Mouse (Mus musculus) forebrain, embryonic 12.5 days (tissue): ENCODE results near the gene Phxr2. TPM values are rescaled to one million over a fixed set of nuclear protein-coding genes. Genes with fewer than 3 reads are reported as not detected.

Source experiments
- ATAC-seq: fragments of 200-750 bp; cut with Nextera tagmentation; 2 replicates; pipeline ENCODE4 v1.8.0; 2017; ENCODE audit warnings: moderate TSS enrichment; ENCODE audit not compliant: low FRiP score
- H3K27ac ChIP-seq: fragments of 300-500 bp; sonication (generic); 2 replicates; pipeline ENCODE4 v1.5.1; 2016; ENCODE audit warnings: mild to moderate bottlenecking
- H3K27me3 ChIP-seq: fragments of 300-500 bp; sonication (generic); 2 replicates; pipeline ENCODE4 v1.6.1; 2016; ENCODE audit warnings: mild to moderate bottlenecking
- H3K36me3 ChIP-seq: fragments of 300-500 bp; sonication (generic); replicated peaks from 2 replicates; pipeline ENCODE4 v1.6.1; 2016; ENCODE audit warnings: mild to moderate bottlenecking
- H3K4me1 ChIP-seq: fragments of 300-500 bp; sonication (generic); 2 replicates; pipeline ENCODE4 v1.6.1; 2016
- H3K4me2 ChIP-seq: fragments of 300-500 bp; sonication (generic); 2 replicates; pipeline ENCODE4 v1.6.1; 2016; ENCODE audit warnings: mild to moderate bottlenecking, moderate library complexity
- H3K4me3 ChIP-seq: fragments of 300-500 bp; sonication (generic); replicated peaks from 2 replicates; pipeline ENCODE4 v1.5.1; 2016; ENCODE audit warnings: mild to moderate bottlenecking
- H3K9ac ChIP-seq: fragments of 300-500 bp; sonication (generic); 2 replicates; pipeline ENCODE4 v1.6.1; 2016; ENCODE audit warnings: mild to moderate bottlenecking
- H3K9me3 ChIP-seq: fragments of 300-500 bp; sonication (generic); 2 replicates; pipeline ENCODE4 v1.6.1; 2016
- WGBS: fragments of 180-500 bp; shearing (Covaris S2); methylation state at CpG from one replicate; pipeline ENCODE4 v1.1.7; 2016; 5-methylcytosine and 5-hydroxymethylcytosine counted together
- polyA plus RNA-seq: library from polyadenylated mRNA; unstranded; fragments of >200 nt; fragmentation: Nextera tagmentation; extraction: Ambion mirVana; gene quantifications from 2 replicates; pipeline ENCODE4 v1.2.1, GENCODE M21; 2016

Phxr2 gene
- not detected in 2 replicates for polyA plus RNA-seq

DNA sequence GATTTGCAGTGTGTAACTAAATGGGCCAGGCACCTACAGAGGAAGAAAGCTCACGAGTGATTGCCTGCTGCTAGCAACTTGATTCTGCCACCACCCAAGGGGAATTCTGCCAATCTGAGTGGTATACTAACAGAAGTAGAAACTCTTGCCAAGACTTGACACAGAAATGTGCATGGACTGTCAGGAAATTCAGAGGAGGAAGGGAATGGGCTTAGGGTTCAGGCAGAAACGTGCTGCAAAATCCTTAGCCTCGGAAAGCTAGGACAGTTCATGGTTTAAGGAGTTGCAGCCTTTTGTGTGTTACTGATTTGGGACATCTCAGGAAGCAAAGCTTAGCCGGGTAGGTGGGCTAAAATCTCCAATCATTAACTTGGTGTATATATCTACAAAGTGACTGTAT is at the start of gene Phxr2:
Gene Phxr2, minus strand, starts transcription at position 101 of the 400 bp plus-strand sequence.
- Histone ChIP-seq H3K9me3 (no peaks in the 10 kb centered on the region), H3K4me2 (no peak within 1 kb of the TSS), H3K36me3 (peaks cover 23% of the 10 kb centered on the region), H3K9ac (no peak within 1 kb of the TSS), H3K4me1 (peaks cover 10% of the 10 kb centered on the region; the same call in 1 of the 2 replicates), H3K4me3 (no peak within 1 kb of the TSS), H3K27me3 (no peaks in the 10 kb centered on the region), H3K27ac (no peak within 1 kb of the TSS)
- ATAC-seq = no peak
- 92% methylated on average over 4 of the region's 4 CpGs for WGBS

DNA sequence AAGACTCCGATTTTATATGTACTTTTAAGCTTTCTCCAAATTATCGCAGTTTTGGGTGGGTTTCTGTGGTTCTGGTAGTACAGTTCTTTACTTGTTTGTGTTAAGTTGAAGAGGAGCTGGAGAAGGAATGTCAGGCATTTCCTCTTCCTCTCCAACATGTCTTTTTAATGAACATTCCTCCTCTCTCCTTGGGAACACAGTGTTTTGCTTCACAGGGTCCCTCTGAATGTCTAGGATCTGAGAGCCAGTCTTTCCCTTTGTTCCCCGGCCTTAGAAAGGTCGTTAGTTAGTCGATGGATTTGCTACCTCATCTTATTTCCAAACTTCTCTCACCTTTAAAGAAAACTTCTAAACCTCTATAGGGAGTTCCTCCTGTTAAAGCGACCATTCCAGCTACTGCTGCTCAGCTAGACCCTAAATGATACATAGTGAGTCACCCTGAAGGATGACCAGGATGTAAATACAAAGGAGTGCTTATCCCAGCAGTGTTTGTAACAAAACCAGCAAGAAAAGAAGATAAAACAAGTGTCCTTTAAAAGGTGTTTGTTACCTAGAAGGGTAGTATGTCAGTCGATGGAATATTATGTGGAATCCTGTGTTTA is 46.9 kb upstream of the Phxr2 start:
- Histone ChIP-seq H3K36me3 (peaks cover 2% of the 10 kb centered on the region), H3K4me2 (no peak overlapping the region), H3K9ac (no peak overlapping the region), H3K9me3 (no peaks in the 10 kb centered on the region; the same call in 1 of the 2 replicates), H3K27ac (no peak overlapping the region), H3K4me3 (no peak overlapping the region), H3K4me1 (peaks cover 7% of the 10 kb centered on the region; the same call in 1 of the 2 replicates), H3K27me3 (no peaks in the 10 kb centered on the region)
- 47% methylated on average over 7 of the region's 7 CpGs for WGBS
- no peak for ATAC-seq

DNA sequence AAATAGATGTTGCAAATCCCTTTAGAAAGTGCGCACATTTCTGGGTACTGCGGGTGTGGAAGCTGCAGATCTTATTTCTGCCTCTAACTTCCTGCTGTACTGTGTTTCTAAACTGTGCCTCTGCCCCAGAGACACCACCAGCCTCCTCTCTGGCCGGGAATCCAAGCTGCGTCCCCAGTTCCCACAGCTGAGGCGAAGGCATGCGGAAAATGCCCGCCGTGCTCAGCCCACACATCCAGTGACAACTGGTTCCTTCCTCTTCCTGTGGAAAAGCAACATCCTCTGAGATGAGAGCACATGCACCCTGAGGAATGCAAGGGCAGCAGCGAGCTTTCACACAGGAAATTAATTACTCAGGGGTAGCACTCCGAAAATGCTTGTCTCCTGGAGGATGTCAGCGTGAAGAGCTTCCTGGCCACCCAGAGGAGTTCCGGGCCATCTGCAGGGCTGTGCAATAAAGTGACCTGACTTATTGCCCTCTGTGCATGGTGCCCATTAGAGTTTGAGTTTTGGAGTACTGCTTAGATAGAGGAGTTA is 45.9 kb upstream of the Phxr2 start:
- no peaks in the 10 kb centered on the region for H3K27me3 ChIP-seq
- peaks cover 7% of the 10 kb centered on the region; the same call in 1 of the 2 replicates for H3K4me1 ChIP-seq
- H3K9ac ChIP-seq = no peak overlapping the region
- H3K9me3 ChIP-seq = no peaks in the 10 kb centered on the region
- peak; percentile 41; the same call in 1 of the 2 replicates for ATAC-seq
- H3K36me3 ChIP-seq = no peaks in the 10 kb centered on the region
- H3K4me3 ChIP-seq = no peak overlapping the region
- peak overlapping the region; percentile 9; the same call in 1 of the 2 replicates for H3K27ac ChIP-seq
- 39% methylated on average over 12 of the region's 12 CpGs for WGBS
- no peak overlapping the region for H3K4me2 ChIP-seq

DNA sequence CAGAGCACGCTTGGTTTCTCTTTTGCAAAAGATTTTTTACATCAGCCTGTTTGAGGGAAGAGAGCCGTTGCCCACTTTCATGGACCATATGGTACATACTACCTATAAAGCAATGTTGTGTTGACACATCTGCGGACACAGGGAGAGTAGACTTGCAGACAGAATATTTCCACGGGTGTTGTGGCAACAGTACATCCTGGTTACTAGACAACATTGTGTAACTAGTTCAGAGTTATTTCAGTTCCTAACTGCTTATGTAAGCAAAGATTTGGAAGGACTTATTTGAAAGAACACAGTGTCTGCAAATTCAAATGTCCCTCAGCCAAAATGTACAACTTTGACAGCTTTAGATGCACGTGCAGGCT is 43.6 kb upstream of the Phxr2 start:
- Histone ChIP-seq H3K36me3 (no peaks in the 10 kb centered on the region), H3K9me3 (no peaks in the 10 kb centered on the region), H3K9ac (no peak overlapping the region), H3K4me1 (peaks cover 7% of the 10 kb centered on the region; the same call in 1 of the 2 replicates), H3K27ac (no peak overlapping the region), H3K4me2 (no peak overlapping the region), H3K27me3 (no peaks in the 10 kb centered on the region), H3K4me3 (no peak overlapping the region)
- WGBS = 91% methylated on average over 5 of the region's 5 CpGs
- no peak for ATAC-seq

DNA sequence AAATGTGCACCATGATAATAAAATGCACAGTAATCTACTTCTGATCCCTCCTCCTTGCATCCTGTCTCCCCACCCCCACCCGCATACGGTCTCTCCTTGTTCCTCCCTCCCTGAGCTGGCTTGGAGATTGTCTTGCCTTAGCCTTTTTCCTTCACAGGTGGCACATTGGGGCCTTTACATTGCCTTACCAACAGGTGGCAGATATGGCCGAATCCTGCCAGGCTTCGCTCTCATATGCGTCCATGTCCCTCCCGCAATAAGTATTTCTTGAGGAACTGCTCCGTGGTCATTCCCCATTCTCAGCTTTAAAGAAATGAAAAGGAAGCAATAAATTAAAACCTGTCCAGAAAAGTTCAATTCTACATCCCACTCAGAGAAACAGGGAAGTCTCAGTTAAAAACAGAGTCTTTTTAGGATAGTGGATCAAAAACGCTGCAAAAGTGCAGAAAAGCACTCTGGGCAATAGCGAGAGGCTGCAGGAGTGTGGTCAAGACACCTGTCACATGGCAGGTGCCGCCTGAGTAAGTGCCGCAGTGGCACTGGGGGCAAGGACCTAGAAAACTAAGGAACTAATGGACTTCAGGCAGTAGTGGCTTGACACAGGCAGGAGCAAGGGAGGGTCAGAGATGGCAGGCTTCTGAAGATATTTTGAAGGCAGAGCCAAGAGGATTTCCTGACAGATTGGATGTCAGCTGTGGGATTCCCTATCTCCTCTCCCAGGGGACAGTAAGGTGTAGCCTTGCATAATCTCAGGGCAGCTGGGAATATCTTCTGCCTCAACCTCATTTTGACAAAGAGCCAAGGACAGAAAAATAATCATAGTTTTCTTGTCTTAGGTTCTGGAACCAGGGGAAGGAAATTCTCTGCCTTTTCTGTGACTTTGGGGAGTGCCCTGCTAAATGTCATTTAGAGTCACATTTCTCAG is 43.0 kb upstream of the Phxr2 start:
- Histone ChIP-seq H3K9me3 (no peaks in the 10 kb centered on the region), H3K4me3 (no peak overlapping the region), H3K36me3 (no peaks in the 10 kb centered on the region), H3K4me2 (no peak overlapping the region), H3K27ac (no peak overlapping the region), H3K9ac (no peak overlapping the region), H3K4me1 (peaks cover 7% of the 10 kb centered on the region; the same call in 1 of the 2 replicates), H3K27me3 (no peaks in the 10 kb centered on the region)
- ATAC-seq = no peak
- 84% methylated on average over 11 of the region's 11 CpGs for WGBS

DNA sequence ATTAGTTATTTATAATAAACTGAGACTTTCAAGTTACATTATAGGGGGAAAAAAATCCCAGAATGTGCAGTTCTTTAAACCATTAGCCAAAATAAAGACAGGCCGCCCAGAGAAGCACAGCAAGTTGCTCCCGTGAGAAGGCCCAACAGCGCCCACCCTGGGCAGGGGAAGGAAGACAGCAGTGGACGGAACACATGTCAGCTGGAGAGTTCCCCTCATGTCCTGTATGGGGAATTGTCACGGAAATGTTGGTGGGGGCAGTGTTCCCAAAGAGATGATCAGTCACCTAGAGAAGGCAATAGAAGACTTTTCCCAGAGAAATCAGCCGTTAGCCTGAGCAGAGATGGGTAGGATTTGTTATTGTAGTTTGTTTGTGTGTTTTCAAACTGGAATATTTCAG is 42.3 kb upstream of the Phxr2 start:
- no peak for ATAC-seq
- H3K27me3 ChIP-seq = no peaks in the 10 kb centered on the region
- no peaks in the 10 kb centered on the region for H3K36me3 ChIP-seq
- no peak overlapping the region for H3K4me2 ChIP-seq
- no peak overlapping the region for H3K4me3 ChIP-seq
- 77% methylated on average over 6 of the region's 6 CpGs for WGBS
- no peaks in the 10 kb centered on the region for H3K9me3 ChIP-seq
- no peak overlapping the region for H3K9ac ChIP-seq
- peaks cover 7% of the 10 kb centered on the region; the same call in 1 of the 2 replicates for H3K4me1 ChIP-seq
- no peak overlapping the region for H3K27ac ChIP-seq

DNA sequence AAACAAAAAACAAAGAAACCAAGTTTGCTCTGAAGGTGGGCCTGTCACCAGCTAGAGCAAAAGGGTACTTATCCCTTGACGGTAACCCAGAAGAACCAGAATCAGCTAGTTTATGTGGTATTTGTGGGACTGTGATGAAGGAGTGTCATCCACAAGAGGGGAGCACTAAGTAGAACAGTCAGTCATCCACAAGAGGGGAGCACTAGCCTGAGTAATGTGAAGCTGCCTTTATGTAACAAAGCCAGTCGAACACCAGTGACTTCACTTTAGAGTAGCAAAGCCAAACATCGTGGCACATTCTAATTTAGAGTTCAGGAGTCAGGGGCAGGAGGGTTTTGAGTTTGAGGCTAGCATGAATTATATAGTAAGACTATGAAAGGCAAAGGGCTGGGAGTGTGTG is 40.3 kb upstream of the Phxr2 start:
- Histone ChIP-seq H3K36me3 (no peaks in the 10 kb centered on the region), H3K4me2 (no peak overlapping the region), H3K27ac (no peak overlapping the region), H3K9me3 (no peaks in the 10 kb centered on the region), H3K9ac (no peak overlapping the region), H3K27me3 (no peaks in the 10 kb centered on the region), H3K4me1 (0 out of 2 replicates have a peak, but pooled peaks cover 4% of the 10 kb centered on the region), H3K4me3 (no peak overlapping the region)
- no peak for ATAC-seq
- 83% methylated on average over 3 of the region's 3 CpGs for WGBS

DNA sequence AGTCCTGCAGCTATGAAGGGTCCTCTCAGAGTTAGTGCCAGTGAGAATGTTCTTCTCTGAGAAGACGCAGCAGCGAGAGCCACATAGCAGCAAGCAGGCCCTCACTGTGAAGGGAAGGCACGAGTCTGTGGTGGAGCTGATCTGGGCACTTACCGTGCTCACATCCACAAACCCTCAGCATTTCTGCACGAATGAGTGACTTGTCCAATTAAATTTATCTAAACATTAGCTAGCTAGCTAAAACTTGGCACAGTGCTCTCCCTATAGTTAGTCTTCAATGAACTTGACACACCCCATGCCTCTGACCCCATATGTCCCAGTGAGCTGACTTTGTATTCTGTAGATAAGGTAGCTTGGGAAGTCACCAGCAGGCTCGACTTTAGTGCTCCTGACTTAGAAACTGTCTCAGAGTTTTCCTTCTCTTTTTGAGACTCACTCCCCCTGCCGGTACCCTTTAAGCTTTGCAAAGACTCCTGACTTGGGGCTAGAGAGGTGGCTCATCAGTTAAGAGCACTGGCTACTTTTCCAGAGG is 39.7 kb upstream of the Phxr2 start:
- no peak overlapping the region for H3K4me2 ChIP-seq
- H3K9me3 ChIP-seq = no peaks in the 10 kb centered on the region
- 82% methylated on average over 7 of the region's 7 CpGs for WGBS
- ATAC-seq = no peak
- H3K4me3 ChIP-seq = no peak overlapping the region
- H3K27ac ChIP-seq = no peak overlapping the region
- 0 out of 2 replicates have a peak, but pooled peaks cover 4% of the 10 kb centered on the region for H3K4me1 ChIP-seq
- no peaks in the 10 kb centered on the region for H3K27me3 ChIP-seq
- no peak overlapping the region for H3K9ac ChIP-seq
- no peaks in the 10 kb centered on the region for H3K36me3 ChIP-seq

DNA sequence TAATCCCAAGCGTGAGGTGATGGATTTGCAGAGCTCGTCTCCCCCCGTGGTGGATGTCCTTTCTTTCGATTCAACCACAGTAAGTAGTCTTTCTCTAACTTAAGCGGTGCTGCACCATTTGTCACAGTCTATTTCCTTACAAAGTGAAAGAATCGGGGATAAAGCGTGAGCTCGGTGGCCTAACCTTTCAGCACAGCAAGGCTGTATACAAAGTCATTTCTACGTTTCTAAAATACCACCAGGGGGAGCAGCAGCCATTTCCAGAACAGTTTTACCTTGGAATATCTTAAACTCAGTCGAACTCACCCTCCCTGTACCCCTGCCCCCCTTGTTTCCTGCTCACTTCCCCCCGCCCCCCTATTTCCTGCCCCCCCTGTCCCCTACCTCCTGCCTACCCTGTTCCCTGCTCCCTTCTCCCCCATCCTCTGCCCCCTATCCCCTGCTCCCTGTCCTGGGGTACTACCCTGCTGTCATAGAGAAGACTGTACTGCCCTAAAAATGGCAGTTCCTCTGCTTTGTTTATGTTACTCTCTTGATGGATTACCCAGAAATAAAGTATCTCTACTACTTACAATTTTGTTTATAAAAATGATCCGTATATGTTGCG is 38.8 kb upstream of the Phxr2 start:
- no peak overlapping the region for H3K4me3 ChIP-seq
- peak; percentile 45; the same call in 1 of the 2 replicates for ATAC-seq
- H3K4me2 ChIP-seq = no peak overlapping the region
- peaks cover 5% of the 10 kb centered on the region for H3K36me3 ChIP-seq
- 46% methylated on average over 13 of the region's 13 CpGs for WGBS
- no peaks in the 10 kb centered on the region for H3K27me3 ChIP-seq
- H3K9ac ChIP-seq = no peak overlapping the region
- H3K9me3 ChIP-seq = no peaks in the 10 kb centered on the region
- 0 out of 2 replicates have a peak, but pooled peaks cover 4% of the 10 kb centered on the region for H3K4me1 ChIP-seq
- no peak overlapping the region for H3K27ac ChIP-seq

DNA sequence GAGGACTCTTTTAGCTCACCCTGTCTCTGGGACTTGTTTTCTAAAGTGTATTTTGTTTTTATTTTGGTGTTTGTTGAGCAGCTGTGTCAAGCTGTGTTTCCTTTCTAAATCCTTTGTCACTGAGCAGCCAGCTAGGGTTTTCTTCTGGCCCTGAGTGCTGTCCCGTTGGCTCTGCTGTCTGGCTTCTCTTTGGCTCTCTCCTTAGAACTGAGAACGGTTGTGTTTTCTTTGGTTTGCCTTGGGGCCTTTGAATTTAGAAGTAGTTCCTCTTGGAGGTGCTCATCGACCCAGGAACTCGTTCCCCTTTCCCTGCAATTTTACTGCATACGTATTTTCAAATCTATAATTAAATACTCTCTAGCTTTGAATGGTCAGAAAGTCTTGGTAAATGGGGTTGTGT is 36.9 kb upstream of the Phxr2 start:
- no peak for ATAC-seq
- H3K27ac ChIP-seq = no peak overlapping the region
- H3K27me3 ChIP-seq = no peaks in the 10 kb centered on the region
- no peak overlapping the region for H3K4me3 ChIP-seq
- no peaks in the 10 kb centered on the region for H3K9me3 ChIP-seq
- H3K9ac ChIP-seq = no peak overlapping the region
- H3K36me3 ChIP-seq = peaks cover 10% of the 10 kb centered on the region
- 77% methylated on average over 5 of the region's 5 CpGs for WGBS
- no peak overlapping the region for H3K4me2 ChIP-seq
- 0 out of 2 replicates have a peak, but pooled peaks cover 4% of the 10 kb centered on the region for H3K4me1 ChIP-seq

DNA sequence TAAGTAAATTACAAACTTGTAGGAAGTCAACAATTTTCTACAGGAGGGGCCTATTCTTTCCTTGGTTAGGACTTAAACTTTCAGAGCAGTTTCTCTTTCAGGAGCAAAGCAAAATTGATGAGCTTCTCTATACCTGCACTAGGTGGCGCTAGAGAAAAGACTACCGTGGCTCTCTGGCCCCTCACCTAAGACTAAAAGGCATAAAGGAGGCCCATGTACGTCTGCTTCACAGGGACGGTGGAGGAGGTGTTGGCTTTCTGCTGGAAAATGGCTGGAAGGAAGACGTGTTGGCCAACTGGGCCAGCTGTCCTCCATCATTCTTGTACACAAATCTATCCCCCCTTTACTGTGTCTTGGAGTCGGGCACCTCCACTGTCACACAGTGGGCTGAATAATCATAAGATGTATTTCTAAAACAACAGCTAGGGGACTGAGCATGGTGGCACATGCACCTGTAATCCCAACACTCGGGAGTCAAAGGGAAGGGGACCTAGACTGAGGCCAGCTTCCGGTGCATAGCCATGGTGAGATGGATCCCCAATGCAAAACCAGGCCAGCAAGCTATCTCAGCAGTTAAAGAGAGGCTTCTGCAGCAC is 36.0 kb upstream of the Phxr2 start:
- no peak for ATAC-seq
- Histone ChIP-seq H3K27ac (no peak overlapping the region), H3K27me3 (no peaks in the 10 kb centered on the region), H3K36me3 (peaks cover 10% of the 10 kb centered on the region), H3K9ac (no peak overlapping the region), H3K9me3 (no peaks in the 10 kb centered on the region), H3K4me2 (no peak overlapping the region), H3K4me3 (no peak overlapping the region), H3K4me1 (0 out of 2 replicates have a peak, but pooled peaks cover 4% of the 10 kb centered on the region)
- 34% methylated on average over 8 of the region's 8 CpGs for WGBS
